Mouse (Mus musculus) bone marrow, adult 2 months (tissue): ENCODE data around the gene Efemp1.

Experiments
- CTCF ChIP-seq: fragments of 200-500 bp; IDR thresholded peaks from 2 replicates; pipeline ENCODE4 v1.5.1; 2011; ENCODE audit warnings: low read length, control low read depth; ENCODE audit not compliant: control insufficient read depth, insufficient read depth
- POLR2A ChIP-seq: fragments of 200-500 bp; IDR thresholded peaks from 2 replicates; pipeline ENCODE4 v1.6.1; 2011; ENCODE audit warnings: low read depth, mild to moderate bottlenecking, control low read depth, low read length, borderline replicate concordance; ENCODE audit not compliant: control insufficient read depth

GRCm38 (mm10) chr11:28811874-28812273 is 41.1 kb upstream of the Efemp1 start:
- no peak for TF ChIP-seq POLR2A
- TF ChIP-seq CTCF, result no peak
